Mouse (Mus musculus) midbrain, embryonic 11.5 days (tissue): ENCODE data around the gene Myf5. TPM values are rescaled to one million over a fixed set of nuclear protein-coding genes. Genes with fewer than 3 reads are reported as not detected.

Experiments used
- ATAC-seq: fragments of 200-750 bp; cut with Nextera tagmentation; 2 replicates; pipeline ENCODE4 v1.8.0; 2017; ENCODE audit warnings: moderate TSS enrichment, moderate library complexity; ENCODE audit not compliant: low FRiP score
- DNase-seq: peaks from one replicate; pipeline ENCODE4 v3.0.0; 2015; ENCODE audit warnings: low spot score; ENCODE audit errors: missing footprints
- H3K27ac ChIP-seq: fragments of 300-500 bp; sonication (generic); 2 replicates; pipeline ENCODE4 v1.5.1; 2014; ENCODE audit warnings: low read depth, low read length
- H3K27me3 ChIP-seq: fragments of 300-500 bp; sonication (generic); 2 replicates; pipeline ENCODE4 v1.6.1; 2014; ENCODE audit warnings: mild to moderate bottlenecking, low read length, moderate library complexity, mixed read lengths; ENCODE audit not compliant: control insufficient read depth, insufficient read depth
- H3K36me3 ChIP-seq: fragments of 300-500 bp; sonication (generic); 2 replicates; pipeline ENCODE4 v1.6.1; 2014; ENCODE audit warnings: mild to moderate bottlenecking, low read length, moderate library complexity, mixed read lengths; ENCODE audit not compliant: control insufficient read depth, insufficient read depth
- H3K4me1 ChIP-seq: fragments of 300-500 bp; sonication (generic); 2 replicates; pipeline ENCODE4 v1.6.1; 2014; ENCODE audit warnings: low read length; ENCODE audit not compliant: control insufficient read depth, insufficient read depth
- H3K4me2 ChIP-seq: fragments of 300-500 bp; sonication (generic); 2 replicates; pipeline ENCODE4 v1.6.1; 2014; ENCODE audit warnings: mild to moderate bottlenecking, moderate library complexity
- H3K4me3 ChIP-seq: fragments of 300-500 bp; sonication (generic); 2 replicates; pipeline ENCODE4 v1.5.1; 2014; ENCODE audit warnings: low read depth, low read length
- H3K9ac ChIP-seq: fragments of 300-500 bp; sonication (generic); 2 replicates; pipeline ENCODE4 v1.6.1; 2014; ENCODE audit warnings: low read length
- H3K9me3 ChIP-seq: fragments of 300-500 bp; sonication (generic); 2 replicates; pipeline ENCODE4 v1.6.1; 2016; ENCODE audit warnings: low read length; ENCODE audit not compliant: control insufficient read depth
- WGBS: fragments of 180-500 bp; shearing (Covaris S2); extraction: QIAGEN DNeasy Blood & Tissue Kit; methylation state at CpG from one replicate; pipeline ENCODE4 v1.1.7; 2014; 5-methylcytosine and 5-hydroxymethylcytosine counted together
- microRNA-seq: library from miRNA; unstranded; fragments of <30 nt; microRNA quantifications from one replicate; pipeline ENCODE4, GENCODE M21; 2017
- polyA plus RNA-seq: library from polyadenylated mRNA; unstranded; fragments of >200 nt; fragmentation: Nextera tagmentation; extraction: Ambion mirVana; gene quantifications from 2 replicates; pipeline ENCODE4 v1.2.1, GENCODE M21; 2014

Myf5 gene
- polyA plus RNA-seq, 1 experiment from 2014 or later = 0.83 TPM

- no peaks in the 10 kb centered on the region for H3K4me1 ChIP-seq
- DNase-seq (no peak), ATAC-seq (no peak)
- H3K9me3 ChIP-seq = no peaks in the 10 kb centered on the region
- H3K27ac ChIP-seq = no peak overlapping the region
- no peaks in the 10 kb centered on the region for H3K27me3 ChIP-seq
- no peak overlapping the region for H3K4me2 ChIP-seq
- no peak overlapping the region for H3K4me3 ChIP-seq
- H3K36me3 ChIP-seq = no peaks in the 10 kb centered on the region
- WGBS = 96% methylated on average over 7 of the region's 7 CpGs
- H3K9ac ChIP-seq = no peak overlapping the region
Observed at GRCm38 (mm10) chr10:107467819-107468218, 18.1 kb downstream of the Myf5 start.

GRCm38 (mm10) chr10:107449496-107450330 lies 36.2 kb downstream of the Myf5 start:
- WGBS = 92% methylated on average over 5 of the region's 5 CpGs
- no peaks in the 10 kb centered on the region for H3K27me3 ChIP-seq
- H3K9me3 ChIP-seq = no peaks in the 10 kb centered on the region
- no peak overlapping the region for H3K27ac ChIP-seq
- DNase-seq = no peak
- ATAC-seq = no peak
- no peak overlapping the region for H3K9ac ChIP-seq
- no peak overlapping the region for H3K4me3 ChIP-seq
- no peak overlapping the region for H3K4me2 ChIP-seq
- H3K4me1 ChIP-seq = no peaks in the 10 kb centered on the region
- H3K36me3 ChIP-seq = no peaks in the 10 kb centered on the region

- no peaks in the 10 kb centered on the region for H3K27me3 ChIP-seq
- WGBS = 12% methylated on average over 4 of the region's 4 CpGs
- H3K4me2 ChIP-seq = no peak overlapping the region
- DNase-seq (peak; percentile 93), ATAC-seq (0 out of 2 replicates have a peak, but pooled peaks have one; percentile 41)
- no peak overlapping the region for H3K4me3 ChIP-seq
- H3K4me1 ChIP-seq = no peaks in the 10 kb centered on the region
- H3K9me3 ChIP-seq = no peaks in the 10 kb centered on the region
- no peak overlapping the region for H3K27ac ChIP-seq
- H3K36me3 ChIP-seq = no peaks in the 10 kb centered on the region
- H3K9ac ChIP-seq = no peak overlapping the region
Observed at GRCm38 (mm10) chr10:107442781-107443180, 43.2 kb downstream of the Myf5 start.

DNA sequence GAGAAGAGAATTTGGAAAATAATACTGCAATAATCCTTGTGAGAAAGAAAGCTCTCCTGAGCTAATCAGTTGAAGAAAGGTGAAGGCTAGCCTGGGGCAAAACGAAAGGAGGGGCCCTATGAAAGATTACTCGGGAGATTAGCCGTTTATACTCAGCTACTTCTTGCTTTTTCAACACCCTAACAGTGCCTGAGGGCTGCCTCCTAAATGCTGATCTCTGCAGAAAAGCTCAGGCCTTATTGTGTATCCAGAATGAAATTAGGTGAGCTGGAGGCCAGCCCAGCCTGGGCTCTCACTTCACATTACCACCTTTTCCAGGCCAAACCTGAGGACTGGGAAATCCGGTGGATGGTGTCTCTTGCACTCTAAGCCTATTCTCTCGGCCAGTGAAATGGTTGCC lies 49.0 kb downstream of the Myf5 start:
- no peaks in the 10 kb centered on the region for H3K36me3 ChIP-seq
- DNase-seq (no peak), ATAC-seq (no peak)
- no peaks in the 10 kb centered on the region for H3K4me1 ChIP-seq
- H3K27me3 ChIP-seq = no peaks in the 10 kb centered on the region
- H3K9me3 ChIP-seq = no peaks in the 10 kb centered on the region
- no peak overlapping the region for H3K4me2 ChIP-seq
- H3K9ac ChIP-seq = no peak overlapping the region
- WGBS = 69% methylated on average over 5 of the region's 5 CpGs
- no peak overlapping the region for H3K4me3 ChIP-seq
- H3K27ac ChIP-seq = no peak overlapping the region

Small RNAs within 50 kb of the gene (microRNA-seq; reads per million reads assigned to microRNA genes)
- gene Gm44403 = not detected

Other genes starting within 250 kb of the Myf5 start
- gene Lin7a, start 214.4 kb downstream of the Myf5 start, polyA plus RNA-seq = 9.0 and 11.6 TPM in 2 replicates
- gene Myf6, start 8.6 kb upstream of the Myf5 start, polyA plus RNA-seq = 0.12 TPM in 1 of 2 replicates, not detected in the other
- gene Ptprq, start 233.9 kb upstream of the Myf5 start, polyA plus RNA-seq = 0.03 and 0.10 TPM in 2 replicates